In the genomic region with DNA sequence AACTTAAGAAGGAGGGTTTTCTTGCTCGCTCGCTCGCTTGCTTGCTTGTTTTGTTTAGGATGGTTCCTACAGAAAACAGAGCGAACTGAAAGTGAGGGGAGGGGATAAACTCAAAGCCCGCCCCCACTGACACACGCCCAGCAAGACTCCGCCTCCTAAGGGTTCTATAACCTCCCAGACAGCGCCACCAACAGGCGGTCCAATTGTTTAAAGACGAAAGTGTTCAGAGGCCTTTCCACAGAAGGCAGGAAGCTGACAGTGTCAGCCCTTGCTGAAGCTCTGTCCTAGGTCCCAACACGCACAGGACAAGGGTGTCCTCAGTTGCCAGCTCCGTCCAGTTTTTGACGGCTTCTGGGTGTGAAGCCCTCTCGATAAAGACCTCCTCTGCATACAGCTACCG, we compare ENCODE assay signal across 8 mouse cellular contexts. TPM values are rescaled to one million over a fixed set of nuclear protein-coding genes. Genes with fewer than 3 reads are reported as not detected.
DNase-seq lines count a peak whose midpoint lies in the region; ATAC-seq lines count a peak whose summit lies in the region.

No protein-coding gene starts in this region.

- H3K27ac ChIP-seq in embryonic facial prominence, embryonic 14.5 days (replicated peaks; ENCODE audit: low read depth, low read length), result no peak overlapping the region
- no peak overlapping the region for H3K27ac ChIP-seq in heart, embryonic 14.5 days (replicated peaks in 1 of 2; ENCODE audit: control insufficient read depth in 1 of 2, insufficient read depth in 1 of 2, low read depth in 2 of 2, low read length in 2 of 2)
- no peak overlapping the region for H3K27ac ChIP-seq in lung, embryonic 16.5 days (ENCODE audit: low read length)

- no peaks in the 10 kb centered on the region for H3K36me3 ChIP-seq in embryonic facial prominence, embryonic 14.5 days (ENCODE audit: control insufficient read depth, insufficient read depth, low read length)
- no peaks in the 10 kb centered on the region for H3K36me3 ChIP-seq in heart, embryonic 14.5 days (ENCODE audit: control insufficient read depth, insufficient read depth, low read length)
- no peaks in the 10 kb centered on the region for H3K36me3 ChIP-seq in lung, embryonic 16.5 days (ENCODE audit: control insufficient read depth, insufficient read depth, low read length)

- H3K4me2 ChIP-seq in embryonic facial prominence, embryonic 14.5 days (ENCODE audit: low read depth, low read length), result peak overlapping the region; percentile 26; the same call in 1 of the 2 replicates
- H3K4me2 ChIP-seq in heart, embryonic 14.5 days (ENCODE audit: low read length), result peak overlapping the region; percentile 44
- peak overlapping the region; percentile 31 for H3K4me2 ChIP-seq in lung, embryonic 16.5 days (ENCODE audit: low read depth, low read length)

- 33% methylated on average over 15 of the region's 15 CpGs for WGBS in embryonic facial prominence, embryonic 14.5 days
- 17% methylated on average over 15 of the region's 15 CpGs for WGBS in heart, embryonic 14.5 days
- 16% methylated on average over 15 of the region's 15 CpGs for WGBS in large intestine, adult 2 months
- WGBS in lung, embryonic 16.5 days, result 29% methylated on average over 15 of the region's 15 CpGs

- H3K4me3 ChIP-seq in embryonic facial prominence, embryonic 14.5 days (ENCODE audit: low read depth, low read length), result peak overlapping the region; percentile 16; the same call in 1 of the 2 replicates
- peak overlapping the region; percentile 17 to 29; a peak in 3 of 4 replicates for H3K4me3 ChIP-seq in heart, embryonic 14.5 days (ENCODE audit: control insufficient read depth in 1 of 2, insufficient read depth in 1 of 2, low read depth in 1 of 2, low read length in 2 of 2)
- H3K4me3 ChIP-seq in lung, embryonic 16.5 days (ENCODE audit: low read length), result peak overlapping the region; percentile 36

- no peak for ATAC-seq in embryonic facial prominence, embryonic 14.5 days (ENCODE audit: low read depth)
- ATAC-seq in heart, embryonic 14.5 days (ENCODE audit: insufficient number of reproducible peaks, insufficient read depth, low FRiP score, low read depth), result 0 out of 2 replicates have a peak, but pooled peaks have one; percentile 26
- ATAC-seq in lung, embryonic 16.5 days (ENCODE audit: low read depth), result peak; percentile 47

- H3K9me3 ChIP-seq in embryonic facial prominence, embryonic 14.5 days (ENCODE audit: control insufficient read depth, low read length), result no peaks in the 10 kb centered on the region
- H3K9me3 ChIP-seq in heart, embryonic 14.5 days (ENCODE audit: control insufficient read depth, low read length), result no peaks in the 10 kb centered on the region
- H3K9me3 ChIP-seq in lung, embryonic 16.5 days (ENCODE audit: control insufficient read depth, low read length), result no peaks in the 10 kb centered on the region

- peaks cover 11% of the 10 kb centered on the region for H3K4me1 ChIP-seq in embryonic facial prominence, embryonic 14.5 days (ENCODE audit: control insufficient read depth, insufficient read depth, low read length)
- H3K4me1 ChIP-seq in heart, embryonic 14.5 days (ENCODE audit: control insufficient read depth in 2 of 2, insufficient read depth in 2 of 2, low read length in 2 of 2), result no peaks in the 10 kb centered on the region
- H3K4me1 ChIP-seq in lung, embryonic 16.5 days (replicated peaks; ENCODE audit: control insufficient read depth, insufficient read depth, low read length), result peaks cover 13% of the 10 kb centered on the region

- no peak overlapping the region for H3K9ac ChIP-seq in embryonic facial prominence, embryonic 14.5 days (ENCODE audit: low read depth, low read length)
- no peak overlapping the region for H3K9ac ChIP-seq in heart, embryonic 14.5 days (ENCODE audit: low read length)
- H3K9ac ChIP-seq in lung, embryonic 16.5 days (ENCODE audit: low read length), result no peak overlapping the region

- no peaks in the 10 kb centered on the region for H3K27me3 ChIP-seq in embryonic facial prominence, embryonic 14.5 days (replicated peaks; ENCODE audit: control insufficient read depth, insufficient read depth, low read length)
- H3K27me3 ChIP-seq in heart, embryonic 14.5 days (ENCODE audit: control insufficient read depth, insufficient read depth, low read length), result peaks cover 3% of the 10 kb centered on the region; the same call in 1 of the 2 replicates
- no peaks in the 10 kb centered on the region for H3K27me3 ChIP-seq in lung, embryonic 16.5 days (ENCODE audit: control insufficient read depth, insufficient read depth, low read depth, low read length)

- peak; percentile 96 for DNase-seq in CD4-positive, CD25-positive, alpha-beta regulatory T cell, adult 2 months (ENCODE audit: low read depth, low spot score)
- peak; percentile 96 for DNase-seq in ZHBTc4 (ENCODE audit: low read depth, low spot score)
- DNase-seq in embryonic facial prominence, embryonic 14.5 days (ENCODE audit: low spot score), result peak; percentile 79
- peak; percentile 93 for DNase-seq in large intestine, adult 2 months (ENCODE audit: low read depth, low spot score)
- peak; percentile 34 to 57 for DNase-seq in right cerebral cortex, adult 2 months (ENCODE audit: low spot score in 2 of 2)
- DNase-seq in urinary bladder, postnatal 25 days (ENCODE audit: low spot score), result peak; percentile 67

RNA-seq across cellular contexts. Expression of gene Rnf186, which starts 23.2 kb away (rescaled TPM):
- polyA plus RNA-seq in embryonic facial prominence, embryonic 14.5 days (2014; fragmentation: Nextera tagmentation; extraction: Ambion mirVana), result not detected in 2 replicates
- polyA plus RNA-seq in heart, embryonic 14.5 days (2014; fragmentation: Nextera tagmentation; extraction: Ambion mirVana), result not detected in 2 replicates
- 219 and 382 TPM in 2 replicates for polyA plus RNA-seq in large intestine, adult 2 months (2012; rRNA removed)
- 4.0 and 5.9 TPM in 2 replicates for polyA plus RNA-seq in lung, embryonic 16.5 days (2015; fragmentation: Nextera tagmentation; extraction: Ambion mirVana)

RNA-seq across cellular contexts. Expression of gene Tmco4, which starts 29.0 kb away (rescaled TPM):
- polyA plus RNA-seq in embryonic facial prominence, embryonic 14.5 days (2014; fragmentation: Nextera tagmentation; extraction: Ambion mirVana), result 3.8 and 4.7 TPM in 2 replicates
- 4.8 and 5.7 TPM in 2 replicates for polyA plus RNA-seq in heart, embryonic 14.5 days (2014; fragmentation: Nextera tagmentation; extraction: Ambion mirVana)
- 29.4 and 42.9 TPM in 2 replicates for polyA plus RNA-seq in large intestine, adult 2 months (2012; rRNA removed)
- 6.3 and 6.8 TPM in 2 replicates for polyA plus RNA-seq in lung, embryonic 16.5 days (2015; fragmentation: Nextera tagmentation; extraction: Ambion mirVana)

RNA-seq across cellular contexts. Expression of gene Otud3, which starts 30.0 kb away (rescaled TPM):
- polyA plus RNA-seq in embryonic facial prominence, embryonic 14.5 days (2014; fragmentation: Nextera tagmentation; extraction: Ambion mirVana), result 4.0 and 4.1 TPM in 2 replicates
- 2.6 and 3.2 TPM in 2 replicates for polyA plus RNA-seq in heart, embryonic 14.5 days (2014; fragmentation: Nextera tagmentation; extraction: Ambion mirVana)
- polyA plus RNA-seq in large intestine, adult 2 months (2012; rRNA removed), result 5.5 and 10.8 TPM in 2 replicates
- 3.1 TPM in 2 replicates for polyA plus RNA-seq in lung, embryonic 16.5 days (2015; fragmentation: Nextera tagmentation; extraction: Ambion mirVana)

Comparison
In these comparisons a context has a peak if more than half of its experiments do, and no peak if none do; other contexts are left out.
1. DNase-seq: peak in every context shown above with its lines; median percentile 96 in CD4-positive, CD25-positive, alpha-beta regulatory T cell, adult 2 months; 96 in ZHBTc4; 93 in large intestine, adult 2 months; 79 in embryonic facial prominence, embryonic 14.5 days; 67 in urinary bladder, postnatal 25 days; 46 in right cerebral cortex, adult 2 months.
2. RNA of gene Rnf186, which starts 23.2 kb away (polyA plus RNA-seq): 219 to 382 TPM in large intestine, adult 2 months; 4.0 to 5.9 TPM in lung, embryonic 16.5 days, not detected in embryonic facial prominence, embryonic 14.5 days and not detected in heart, embryonic 14.5 days; every median in the first group is over 10 times any median in the second.
3. Peak in every context shown above with its lines, with median percentiles within 50 percentile points of each other: H3K4me2 ChIP-seq and H3K4me3 ChIP-seq.